Mouse (Mus musculus) ovary, adult 18-20 months (tissue): ENCODE measurements around the gene Clta.

Source experiments
- DNase-seq: peaks from one replicate; pipeline ENCODE4 v3.0.0; 2022; ENCODE audit warnings: low spot score, mixed read lengths

Clta gene

GRCm38 (mm10) chr4:44072873-44073441 is 68.7 kb downstream of the Clta start:
- DNase-seq = no peak

- DNase-seq = no peak
These were observed 69.5 kb downstream of the Clta start for GRCm38 (mm10) chr4:44073799-44074198.

- DNase-seq = no peak
These were observed 70.2 kb downstream of the Clta start for GRCm38 (mm10) chr4:44074422-44074821.

GRCm38 (mm10) chr4:44078358-44078933 is 74.2 kb downstream of the Clta start:
- DNase-seq = no peak
